Mouse (Mus musculus): ENCODE data around the gene Wdr17. TPM values are rescaled to one million over a fixed set of nuclear protein-coding genes. Genes with fewer than 3 reads are reported as not detected.

Wdr17 gene
- polyA plus RNA-seq, 1 experiment from 2014 or later: 19.2 TPM

- H3K9me3 ChIP-seq (ENCODE audit: control insufficient read depth, low read length): no peaks in the 10 kb centered on the region
- no peaks in the 10 kb centered on the region for H3K27me3 ChIP-seq (replicated peaks; ENCODE audit: control insufficient read depth, insufficient read depth, low read length)
- no peak overlapping the region for H3K4me3 ChIP-seq (replicated peaks; ENCODE audit: low read length)
- no peak overlapping the region for H3K27ac ChIP-seq (ENCODE audit: low read length)
- 45% methylated on average over 1 of the region's 1 CpGs for WGBS
- no peaks in the 10 kb centered on the region for H3K4me1 ChIP-seq (replicated peaks; ENCODE audit: control insufficient read depth, insufficient read depth, low read length)
- H3K9ac ChIP-seq (replicated peaks; ENCODE audit: low read depth, low read length): no peak overlapping the region
- no peak for ATAC-seq
- no peak overlapping the region for H3K4me2 ChIP-seq (ENCODE audit: low read length)
- H3K36me3 ChIP-seq (ENCODE audit: control insufficient read depth, insufficient read depth): no peaks in the 10 kb centered on the region
These were observed 304.1 kb downstream of the Wdr17 start for GRCm38 (mm10) chr8:54582886-54583285.

GRCm38 (mm10) chr8:54581436-54581835, 305.5 kb downstream of the Wdr17 start:
- Histone ChIP-seq H3K36me3 (ENCODE audit: control insufficient read depth, insufficient read depth) (no peaks in the 10 kb centered on the region), H3K27me3 (replicated peaks; ENCODE audit: control insufficient read depth, insufficient read depth, low read length) (no peaks in the 10 kb centered on the region), H3K4me3 (replicated peaks; ENCODE audit: low read length) (no peak overlapping the region), H3K4me1 (replicated peaks; ENCODE audit: control insufficient read depth, insufficient read depth, low read length) (no peaks in the 10 kb centered on the region), H3K27ac (ENCODE audit: low read length) (no peak overlapping the region), H3K4me2 (ENCODE audit: low read length) (no peak overlapping the region), H3K9ac (replicated peaks; ENCODE audit: low read depth, low read length) (no peak overlapping the region), H3K9me3 (ENCODE audit: control insufficient read depth, low read length) (no peaks in the 10 kb centered on the region)
- ATAC-seq: no peak
- 89% methylated on average over 3 of the region's 3 CpGs for WGBS

Other genes starting within 250 kb of the Wdr17 start
- 739 and 853 TPM in 2 replicates for gene Gpm6a, start 67.7 kb upstream of the Wdr17 start, polyA plus RNA-seq (2015; fragmentation: Nextera tagmentation; extraction: Ambion mirVana)

Data from forebrain, embryonic 16.5 days (tissue).